Mouse (Mus musculus) liver, embryonic 11.5 days (tissue): ENCODE data around the gene Amdhd1. TPM values are rescaled to one million over a fixed set of nuclear protein-coding genes. Genes with fewer than 3 reads are reported as not detected.

ENCODE experiments used
- ATAC-seq: fragments of 200-750 bp; cut with Nextera tagmentation; replicated peaks from 2 replicates; pipeline ENCODE4 v1.8.0; 2017; ENCODE audit warnings: moderate number of reproducible peaks, mild to moderate bottlenecking, moderate TSS enrichment, moderate library complexity; ENCODE audit not compliant: low FRiP score
- DNase-seq: peaks from one replicate; pipeline ENCODE4 v3.0.0-alpha.2; 2017; ENCODE audit warnings: low spot score
- H3K27ac ChIP-seq: fragments of 300-500 bp; sonication (generic); 2 replicates; pipeline ENCODE4 v1.5.1; 2014; ENCODE audit warnings: mild to moderate bottlenecking, low read depth, low read length, control low read depth
- H3K27me3 ChIP-seq: fragments of 300-500 bp; sonication (generic); replicated peaks from 2 replicates; pipeline ENCODE4 v1.6.1; 2014; ENCODE audit warnings: low read length, mixed read lengths; ENCODE audit not compliant: control insufficient read depth, insufficient read depth
- H3K36me3 ChIP-seq: fragments of 300-500 bp; sonication (generic); 2 replicates; pipeline ENCODE4 v1.6.1; 2014; ENCODE audit warnings: mild to moderate bottlenecking, low read length, moderate library complexity, mixed read lengths; ENCODE audit not compliant: control insufficient read depth, insufficient read depth
- H3K4me1 ChIP-seq: fragments of 300-500 bp; sonication (generic); replicated peaks from 2 replicates; pipeline ENCODE4 v1.6.1; 2014; ENCODE audit warnings: low read length, mixed read lengths; ENCODE audit not compliant: control insufficient read depth, insufficient read depth
- H3K4me2 ChIP-seq: fragments of 300-500 bp; sonication (generic); 2 replicates; pipeline ENCODE4 v1.6.1; 2014; ENCODE audit warnings: mild to moderate bottlenecking, control low read depth, moderate library complexity
- H3K4me3 ChIP-seq: fragments of 300-500 bp; sonication (generic); 2 replicates; pipeline ENCODE4 v1.5.1; 2014; ENCODE audit warnings: low read depth, low read length, control low read depth
- H3K9ac ChIP-seq: fragments of 300-500 bp; sonication (generic); 2 replicates; pipeline ENCODE4 v1.6.1; 2014; ENCODE audit warnings: low read depth, low read length, control low read depth
- H3K9me3 ChIP-seq: fragments of 300-500 bp; sonication (generic); 2 replicates; pipeline ENCODE4 v1.6.1; 2016; ENCODE audit warnings: low read length, inconsistent platforms, mixed read lengths; ENCODE audit not compliant: control insufficient read depth
- WGBS: fragments of 180-500 bp; shearing (Covaris S2); extraction: QIAGEN DNeasy Blood & Tissue Kit; methylation state at CpG from one replicate; pipeline ENCODE4 v1.1.7; 2014; 5-methylcytosine and 5-hydroxymethylcytosine counted together
- polyA plus RNA-seq: library from polyadenylated mRNA; unstranded; fragments of >200 nt; fragmentation: Nextera tagmentation; extraction: Ambion mirVana; gene quantifications from 2 replicates; pipeline ENCODE4 v1.2.1, GENCODE M21; 2014

The Amdhd1 gene
- polyA plus RNA-seq, 1 experiment from 2014 or later: 6.2 TPM

GRCm38 (mm10) chr10:93501346-93501745 lies 38.5 kb downstream of the Amdhd1 start:
- no peak for DNase-seq
- H3K4me2 ChIP-seq: no peak overlapping the region
- no peak overlapping the region for H3K4me3 ChIP-seq
- H3K9me3 ChIP-seq: no peaks in the 10 kb centered on the region
- WGBS: 81% methylated on average over 10 of the region's 10 CpGs
- no peaks in the 10 kb centered on the region for H3K27me3 ChIP-seq
- ATAC-seq: no peak
- H3K9ac ChIP-seq: no peak overlapping the region
- H3K27ac ChIP-seq: no peak overlapping the region
- H3K4me1 ChIP-seq: no peaks in the 10 kb centered on the region
- H3K36me3 ChIP-seq: no peaks in the 10 kb centered on the region

- Histone ChIP-seq H3K9me3 (no peaks in the 10 kb centered on the region), H3K4me3 (no peak overlapping the region), H3K36me3 (no peaks in the 10 kb centered on the region), H3K9ac (no peak overlapping the region), H3K4me2 (no peak overlapping the region), H3K4me1 (no peaks in the 10 kb centered on the region), H3K27me3 (no peaks in the 10 kb centered on the region), H3K27ac (no peak overlapping the region)
- WGBS: 67% methylated on average over 10 of the region's 10 CpGs
- DNase-seq (no peak), ATAC-seq (no peak)
These were observed 39.0 kb downstream of the Amdhd1 start for GRCm38 (mm10) chr10:93500864-93501263.

GRCm38 (mm10) chr10:93490451-93490850 lies 49.4 kb downstream of the Amdhd1 start:
- ATAC-seq: no peak
- Histone ChIP-seq H3K36me3 (no peaks in the 10 kb centered on the region), H3K4me1 (no peaks in the 10 kb centered on the region), H3K27ac (no peak overlapping the region), H3K27me3 (no peaks in the 10 kb centered on the region), H3K9ac (no peak overlapping the region), H3K9me3 (no peaks in the 10 kb centered on the region), H3K4me3 (no peak overlapping the region), H3K4me2 (no peak overlapping the region)
- DNase-seq: no peak
- 61% methylated on average over 4 of the region's 4 CpGs for WGBS

- Histone ChIP-seq H3K4me3 (no peak overlapping the region), H3K9ac (no peak overlapping the region), H3K4me1 (no peaks in the 10 kb centered on the region), H3K9me3 (no peaks in the 10 kb centered on the region), H3K36me3 (no peaks in the 10 kb centered on the region), H3K27me3 (no peaks in the 10 kb centered on the region), H3K27ac (no peak overlapping the region), H3K4me2 (no peak overlapping the region)
- ATAC-seq: no peak
- 74% methylated on average over 6 of the region's 6 CpGs for WGBS
- no peak for DNase-seq
These were observed 51.0 kb downstream of the Amdhd1 start for GRCm38 (mm10) chr10:93488828-93489226.

GRCm38 (mm10) chr10:93488066-93488827 lies 51.6 kb downstream of the Amdhd1 start, which contains the start of gene Hal:
Gene Hal, plus strand, starts transcription at chr10:93488768.
- H3K36me3 ChIP-seq: no peaks in the 10 kb centered on the region
- no peak within 1 kb of the TSS for H3K9ac ChIP-seq
- no peak for DNase-seq
- no peaks in the 10 kb centered on the region for H3K4me1 ChIP-seq
- no peak within 1 kb of the TSS for H3K4me2 ChIP-seq
- no peak within 1 kb of the TSS for H3K27ac ChIP-seq
- no peaks in the 10 kb centered on the region for H3K9me3 ChIP-seq
- no peak within 1 kb of the TSS for H3K4me3 ChIP-seq
- no peak for ATAC-seq
- no peaks in the 10 kb centered on the region for H3K27me3 ChIP-seq
- WGBS: 71% methylated on average over 17 of the region's 17 CpGs

- no peaks in the 10 kb centered on the region for H3K9me3 ChIP-seq
- no peak for ATAC-seq
These were observed 53.2 kb downstream of the Amdhd1 start for GRCm38 (mm10) chr10:93486622-93487021.

GRCm38 (mm10) chr10:93485055-93485691 lies 54.7 kb downstream of the Amdhd1 start:
- ATAC-seq: peak; percentile 67
- WGBS: 76% methylated on average over 8 of the region's 8 CpGs

More at GRCm38 (mm10) chr10:93486622-93487021, 53.2 kb downstream of the Amdhd1 start:
- Histone ChIP-seq H3K27ac (no peak overlapping the region), H3K36me3 (0 out of 2 replicates have a peak, but pooled peaks cover 2% of the 10 kb centered on the region), H3K4me3 (no peak overlapping the region), H3K4me1 (no peaks in the 10 kb centered on the region), H3K27me3 (no peaks in the 10 kb centered on the region), H3K4me2 (no peak overlapping the region), H3K9ac (no peak overlapping the region)
- no peak for DNase-seq
- WGBS: 25% methylated on average over 4 of the region's 4 CpGs

GRCm38 (mm10) chr10:93484511-93484910 lies 55.3 kb downstream of the Amdhd1 start:
- Histone ChIP-seq H3K4me3 (no peak overlapping the region), H3K4me1 (no peaks in the 10 kb centered on the region), H3K27me3 (no peaks in the 10 kb centered on the region), H3K36me3 (peaks cover 3% of the 10 kb centered on the region; the same call in 1 of the 2 replicates), H3K9me3 (no peaks in the 10 kb centered on the region), H3K9ac (no peak overlapping the region), H3K27ac (no peak overlapping the region), H3K4me2 (no peak overlapping the region)
- DNase-seq (no peak), ATAC-seq (no peak)
- WGBS: 89% methylated on average over 8 of the region's 8 CpGs

More at GRCm38 (mm10) chr10:93485055-93485691, 54.7 kb downstream of the Amdhd1 start:
- DNase-seq: no peak
- Histone ChIP-seq H3K9ac (no peak overlapping the region), H3K4me2 (no peak overlapping the region), H3K36me3 (0 out of 2 replicates have a peak, but pooled peaks cover 2% of the 10 kb centered on the region), H3K27me3 (no peaks in the 10 kb centered on the region), H3K4me3 (no peak overlapping the region), H3K9me3 (no peaks in the 10 kb centered on the region), H3K4me1 (no peaks in the 10 kb centered on the region), H3K27ac (no peak overlapping the region)
